Mouse (Mus musculus): Measurements from ENCODE around the gene Dner. TPM values are rescaled to one million over a fixed set of nuclear protein-coding genes. Genes with fewer than 3 reads are reported as not detected.

Gene Dner
- polyA plus RNA-seq (2017; shearing (Covaris generic)), result 0.15 TPM

GRCm38 (mm10) chr1:84695517-84696411, at the start of gene Dner:
Gene Dner (minus strand): TSS chr1:84696221.

DNA sequence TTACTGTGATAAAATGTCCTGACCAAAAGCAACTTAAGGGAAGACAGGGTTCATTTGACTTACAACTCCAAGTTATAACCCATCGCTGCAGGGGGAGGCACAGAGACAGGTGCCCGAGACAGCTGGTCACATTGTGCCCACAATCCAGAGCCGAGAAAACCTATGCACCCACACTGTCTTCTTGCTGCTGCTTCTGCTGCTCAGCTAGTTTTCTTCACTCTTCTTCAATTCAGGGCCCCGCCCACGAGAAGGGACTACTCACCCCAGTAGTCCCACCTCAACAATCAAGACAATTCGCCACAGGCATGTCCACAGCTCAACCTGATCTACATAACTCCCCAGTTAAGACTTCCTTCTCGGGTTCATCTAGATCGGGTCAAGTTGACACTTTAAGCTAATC, 332.1 kb downstream of the Dner start, which contains the start of gene Pid1:
Gene Pid1 (minus strand): TSS at position 214 of the 400 bp plus-strand sequence.

Other genes starting within 250 kb of the Dner start
- 0.88 TPM for gene Fbxo36, start 143.6 kb upstream of the Dner start, polyA plus RNA-seq (2017; shearing (Covaris generic))
- gene Trip12, start 144.3 kb upstream of the Dner start, polyA plus RNA-seq (2017; shearing (Covaris generic)), result 145 TPM
- not detected for gene Slc16a14, start 238.9 kb upstream of the Dner start, polyA plus RNA-seq (2017; shearing (Covaris generic))

Data from effector memory CD4-positive, alpha-beta T cell, adult 7 months (primary cell).